Mouse (Mus musculus) splenic B cell, adult 2 months (primary cell): ENCODE measurements at regions not wholly inside any gene's neighbourhood (a gene's known extent, or its start where the extent isn't known, plus 50 kb on each side); places are given as distances from the start of the nearest gene placed in this dataset.

Source experiments
- DNase-seq: peaks from one replicate; pipeline ENCODE4 v3.0.0-alpha.2; 2011; ENCODE audit warnings: low read depth, low spot score
- H3K27me3 ChIP-seq: 2 replicates; pipeline ENCODE4 v1.6.1; 2012; ENCODE audit warnings: mild to moderate bottlenecking, low read length, moderate library complexity, mixed read lengths; ENCODE audit not compliant: control insufficient read depth, poor library complexity, insufficient read depth, severe bottlenecking
- H3K36me3 ChIP-seq: 2 replicates; pipeline ENCODE4 v1.6.1; 2012; ENCODE audit warnings: mild to moderate bottlenecking, low read length, moderate library complexity, mixed read lengths; ENCODE audit not compliant: control insufficient read depth, poor library complexity, insufficient read depth, severe bottlenecking

DNA sequence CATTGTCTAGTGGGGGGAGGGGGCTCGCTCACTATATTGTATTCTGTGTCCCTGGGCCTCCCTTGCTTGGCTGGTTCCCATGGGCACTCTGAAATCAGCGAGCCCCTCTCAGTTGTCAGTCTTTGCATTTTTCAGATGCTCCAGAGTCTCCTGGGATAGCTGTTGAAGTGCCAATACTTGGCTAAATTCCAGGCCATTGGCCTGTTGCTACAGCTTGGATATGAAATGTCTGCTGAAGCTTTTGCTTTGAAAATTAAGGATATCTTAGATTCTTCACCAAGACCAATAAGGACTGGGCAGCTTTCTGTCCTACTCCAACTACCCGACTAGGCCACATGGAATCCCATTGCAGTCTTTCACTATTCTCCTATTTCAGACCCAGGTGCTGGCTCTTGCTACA is 290.2 kb upstream of the Ubash3b start:
- Histone ChIP-seq H3K27me3 (no peaks in the 10 kb centered on the region), H3K36me3 (no peaks in the 10 kb centered on the region)
- no peak for DNase-seq

DNA sequence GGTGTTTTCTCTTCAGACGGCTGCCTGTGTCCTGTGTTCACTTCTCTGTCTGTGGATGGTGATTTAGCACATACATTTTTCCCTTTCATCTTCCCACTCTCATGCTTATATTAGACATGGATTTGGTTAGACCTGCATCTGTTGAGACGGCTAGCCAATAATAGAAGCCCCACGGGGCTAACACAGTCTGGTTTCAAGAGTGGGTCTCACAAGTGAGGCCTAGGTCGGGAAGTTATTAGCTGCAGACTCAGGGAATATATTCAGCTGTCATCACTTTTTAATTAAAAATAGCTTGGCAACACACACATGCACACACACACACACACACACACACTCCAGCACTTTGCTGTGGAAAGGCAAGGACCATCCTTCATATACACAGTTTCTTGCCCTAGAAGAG is 287.7 kb upstream of the Ubash3b start:
- Histone ChIP-seq H3K27me3 (no peaks in the 10 kb centered on the region), H3K36me3 (no peaks in the 10 kb centered on the region)
- no peak for DNase-seq

DNA sequence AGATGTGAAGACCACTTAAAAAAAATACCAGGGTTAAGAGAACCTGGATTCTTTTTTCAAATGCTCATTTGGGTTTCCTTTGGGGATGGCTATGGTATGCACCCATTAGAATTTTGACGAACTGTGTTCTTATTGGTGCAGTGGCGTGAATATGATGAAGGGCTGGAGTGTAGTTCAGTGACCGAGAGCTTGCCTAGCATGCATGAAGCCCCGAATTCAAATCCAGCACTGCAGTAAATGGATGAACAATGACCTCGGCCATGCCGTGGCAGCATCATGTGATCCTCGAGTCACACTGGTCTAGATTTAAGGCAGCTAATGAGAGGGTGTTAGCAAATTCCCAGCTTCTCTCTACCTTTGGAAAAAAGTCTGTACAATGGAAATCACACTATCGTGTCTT is 286.4 kb upstream of the Ubash3b start:
- Histone ChIP-seq H3K36me3 (no peaks in the 10 kb centered on the region), H3K27me3 (no peaks in the 10 kb centered on the region)
- DNase-seq: no peak

DNA sequence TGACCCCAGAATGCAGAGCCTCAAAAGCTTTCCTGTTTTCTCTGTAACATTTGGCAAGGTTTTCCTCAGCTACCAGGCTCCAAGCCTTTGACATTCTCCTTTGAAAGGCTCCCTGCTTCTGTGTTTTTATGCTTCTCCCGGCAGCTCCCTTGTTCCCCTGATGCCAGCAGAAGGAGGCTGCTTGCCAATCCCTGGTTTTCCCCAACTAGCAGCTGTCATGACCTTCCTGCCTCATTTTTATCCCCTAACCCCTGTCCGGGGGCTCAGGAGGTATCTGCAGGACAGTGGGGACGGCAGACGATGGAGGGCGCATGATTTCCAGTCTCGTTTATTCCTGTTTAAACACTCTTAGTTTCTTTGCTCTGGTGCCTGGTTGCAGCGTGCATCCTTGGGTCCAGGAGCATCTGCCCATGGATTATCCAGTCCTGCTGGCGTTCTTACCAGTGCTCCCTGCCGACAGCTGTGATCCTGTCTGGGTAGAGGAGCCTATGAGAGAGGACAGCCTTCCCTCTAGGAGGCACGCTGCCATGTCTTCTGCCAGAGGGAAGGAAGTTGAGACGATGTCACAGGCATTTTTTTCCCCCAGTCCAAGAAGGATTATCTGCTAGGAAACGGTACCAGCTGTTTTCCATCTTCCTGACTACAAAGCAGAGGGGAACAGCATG is 285.8 kb upstream of the Ubash3b start:
- Histone ChIP-seq H3K27me3 (no peaks in the 10 kb centered on the region), H3K36me3 (no peaks in the 10 kb centered on the region)
- no peak for DNase-seq

DNA sequence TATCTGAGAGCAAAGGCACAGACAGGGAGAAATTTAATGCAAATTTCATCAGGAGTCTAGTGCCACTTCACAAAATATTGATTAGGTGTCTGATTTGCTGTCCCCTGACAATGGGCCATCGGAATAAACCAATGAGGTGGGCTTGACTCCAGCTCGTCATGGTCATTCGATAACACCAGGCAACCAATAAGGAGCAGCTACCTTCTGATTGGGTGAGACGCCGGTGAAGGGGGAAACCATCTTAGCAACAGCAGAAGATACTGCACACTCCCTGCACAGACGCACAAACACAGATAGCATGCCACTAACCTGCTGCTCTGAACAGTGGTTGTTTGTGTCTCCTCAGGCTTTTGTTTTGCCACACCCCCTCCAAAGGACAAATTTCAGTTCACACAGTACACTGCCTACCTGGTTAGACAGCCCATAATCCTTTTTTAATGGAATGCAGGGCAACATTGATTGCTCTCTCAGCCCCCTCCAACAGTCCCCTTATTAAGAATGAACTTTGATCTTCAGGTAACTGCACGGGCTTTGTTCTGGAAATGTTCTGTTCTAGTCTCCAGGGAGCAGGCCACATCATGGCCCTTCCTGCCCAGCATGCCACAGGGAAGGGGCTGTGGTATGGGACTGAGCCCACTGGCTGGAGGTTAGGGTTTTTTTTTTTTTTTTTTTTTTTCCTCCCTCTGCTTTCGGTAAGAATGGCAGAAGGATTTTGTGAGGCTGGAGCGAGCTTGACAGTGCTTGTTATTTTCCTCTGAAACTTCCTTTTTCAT is 285.1 kb upstream of the Ubash3b start:
- no peak for DNase-seq
- H3K36me3 ChIP-seq: no peaks in the 10 kb centered on the region
- H3K27me3 ChIP-seq: no peaks in the 10 kb centered on the region

DNA sequence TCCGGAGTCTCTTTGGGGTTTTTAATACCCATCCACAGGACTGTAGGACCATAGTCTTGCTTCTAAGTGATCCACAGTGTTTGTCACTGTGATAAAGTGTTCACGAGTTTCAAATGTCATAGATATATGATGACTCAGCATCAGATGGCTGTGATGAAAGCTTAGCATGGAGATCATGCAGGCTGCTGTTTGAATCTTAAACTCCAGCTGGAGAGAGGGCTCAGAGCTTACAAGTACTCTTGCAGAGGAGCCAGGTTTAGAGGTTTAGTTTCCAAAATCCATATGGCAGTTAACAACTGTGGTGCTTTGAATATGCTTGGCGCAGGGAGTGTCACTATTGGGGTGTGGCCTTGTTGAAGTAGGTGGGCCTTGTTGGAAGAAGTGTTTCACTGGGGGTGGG is 280.9 kb upstream of the Ubash3b start:
- no peak for DNase-seq
- H3K27me3 ChIP-seq: no peaks in the 10 kb centered on the region

DNA sequence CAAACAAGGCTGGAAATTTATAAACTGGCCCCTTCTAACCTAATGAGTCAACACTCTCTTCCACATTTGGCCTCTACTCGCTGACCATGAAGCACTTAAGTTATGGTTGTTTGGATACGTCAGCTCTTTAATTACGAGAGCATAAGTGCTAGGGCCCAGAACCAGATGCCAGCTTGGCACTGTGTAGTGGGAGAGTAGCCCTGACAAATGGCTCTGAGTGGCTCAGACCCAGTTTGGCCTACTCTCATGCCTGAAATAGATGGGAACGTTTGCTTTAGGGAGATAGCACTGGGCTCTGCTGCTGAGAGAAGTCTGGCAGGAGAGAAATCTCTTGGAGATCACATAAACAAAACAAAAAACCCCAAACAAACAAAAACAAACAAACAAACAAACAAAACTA is 278.5 kb upstream of the Ubash3b start:
- no peak for DNase-seq
- Histone ChIP-seq H3K36me3 (no peaks in the 10 kb centered on the region), H3K27me3 (no peaks in the 10 kb centered on the region)

More for the DNA sequence above, 280.9 kb upstream of the Ubash3b start:
- no peaks in the 10 kb centered on the region for H3K36me3 ChIP-seq

DNA sequence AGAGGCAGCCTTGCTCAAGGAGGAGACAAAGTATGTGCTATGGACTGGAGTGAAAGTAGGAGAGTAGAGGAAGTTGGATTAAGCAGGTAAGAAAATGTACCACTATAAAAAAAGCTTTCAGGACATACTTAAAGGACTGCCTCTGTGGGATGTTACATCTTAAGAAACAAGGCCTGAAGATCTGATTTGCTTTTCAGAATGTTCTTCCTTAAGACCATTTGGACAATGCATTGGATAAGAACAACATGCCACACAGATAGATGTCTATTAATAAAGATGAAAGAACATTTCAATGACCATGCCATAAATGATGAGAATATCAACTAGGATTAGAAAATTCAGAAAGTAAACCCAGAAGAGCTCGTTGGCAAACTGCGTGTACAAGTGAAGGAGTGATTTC is 276.6 kb upstream of the Ubash3b start:
- DNase-seq: no peak
- Histone ChIP-seq H3K36me3 (no peaks in the 10 kb centered on the region), H3K27me3 (no peaks in the 10 kb centered on the region)

DNA sequence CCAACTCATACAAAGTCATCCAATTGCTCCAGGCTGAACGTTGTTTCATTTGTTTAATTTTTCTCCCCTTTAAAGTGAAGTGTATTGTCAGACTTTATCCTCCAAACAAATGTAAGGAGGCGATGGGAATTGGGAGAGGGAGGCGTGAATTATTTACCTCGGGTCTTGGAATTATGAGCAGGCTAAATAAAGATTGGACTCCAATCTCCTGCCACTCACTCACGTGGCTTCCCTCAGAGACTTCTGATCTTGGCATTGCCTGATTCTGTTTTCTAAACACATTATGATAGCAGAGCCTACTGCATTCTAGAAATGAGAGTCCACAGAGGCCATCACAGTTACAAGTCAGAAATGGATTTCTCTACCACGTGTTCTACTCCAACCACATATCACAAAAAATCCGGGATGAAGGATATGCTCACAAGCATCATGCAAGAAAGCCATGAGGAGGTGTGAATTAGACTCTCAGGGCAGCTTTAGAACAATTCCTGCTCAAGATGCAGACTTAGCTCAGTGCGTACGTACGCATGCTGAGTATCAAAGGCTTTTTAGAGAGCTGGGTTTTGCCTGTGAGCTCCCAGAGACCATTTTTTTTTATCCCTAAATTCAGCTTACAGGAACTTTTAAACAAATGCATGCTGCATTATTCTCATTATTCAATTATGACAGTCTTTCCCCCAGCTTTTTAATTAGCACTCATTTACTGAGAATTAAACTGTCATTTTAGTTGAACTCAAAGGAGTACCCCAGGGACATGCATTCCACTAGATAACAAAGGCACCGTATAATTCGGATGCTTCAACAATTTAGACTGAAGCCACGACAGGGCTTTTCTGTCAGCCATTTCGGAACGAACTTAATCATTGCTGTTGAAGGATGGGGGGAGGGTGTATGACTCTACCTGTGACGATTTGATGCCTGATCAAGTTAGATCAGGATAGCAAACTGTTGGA is 269.2 kb upstream of the Ubash3b start:
- no peaks in the 10 kb centered on the region for H3K27me3 ChIP-seq
- no peaks in the 10 kb centered on the region for H3K36me3 ChIP-seq
- DNase-seq: no peak

DNA sequence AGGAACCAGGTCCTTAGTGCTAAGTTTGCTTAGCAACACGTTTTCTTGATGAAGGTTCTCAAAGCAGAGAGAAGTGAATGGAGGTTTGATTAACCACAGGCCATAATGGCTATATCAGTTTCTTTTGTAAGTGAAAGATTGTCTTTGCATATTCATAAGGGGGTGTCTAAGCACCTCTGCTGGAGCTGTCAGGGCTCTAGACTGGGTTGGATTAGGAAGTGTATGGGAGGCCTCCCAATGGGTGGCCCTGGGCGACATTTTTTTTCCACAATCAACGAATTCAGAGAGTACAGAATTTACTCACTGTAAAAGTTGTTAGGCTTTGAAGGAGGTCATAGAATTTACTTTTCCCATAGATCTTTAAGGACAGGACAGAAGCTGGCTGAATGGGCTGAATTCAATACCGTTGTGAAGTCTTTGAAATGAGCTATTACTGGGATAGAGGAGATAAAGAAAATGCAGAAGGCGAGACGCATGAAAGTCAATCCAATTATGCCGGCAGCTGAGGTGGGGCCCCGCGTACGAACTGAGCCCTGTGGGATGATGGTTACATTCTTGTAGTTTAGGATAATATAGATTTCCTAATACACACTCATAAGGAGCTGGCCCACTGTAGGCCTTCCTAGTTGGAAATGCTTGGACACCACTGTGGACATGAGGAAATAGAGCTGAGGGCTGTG is 268.4 kb upstream of the Ubash3b start:
- Histone ChIP-seq H3K36me3 (no peaks in the 10 kb centered on the region), H3K27me3 (no peaks in the 10 kb centered on the region)
- DNase-seq: no peak

DNA sequence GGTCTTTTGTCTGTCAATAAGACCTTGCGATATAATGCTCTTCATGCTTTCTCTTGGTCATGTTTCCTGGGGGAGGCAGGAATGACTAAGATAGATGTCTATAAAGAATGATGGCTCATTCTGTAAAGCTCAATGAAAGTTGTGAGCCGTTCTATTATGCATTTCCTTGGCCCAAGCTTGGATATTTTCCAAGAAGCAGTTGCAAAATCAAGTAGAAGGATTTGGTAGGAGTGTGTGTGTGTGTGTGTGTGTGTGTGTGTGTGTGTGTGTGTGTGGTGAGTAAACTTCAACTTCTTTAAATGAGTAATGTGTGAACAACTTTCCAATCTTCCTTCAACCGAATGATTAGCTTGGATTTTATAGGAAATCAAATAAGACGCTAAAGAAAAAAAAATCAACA is 267.7 kb upstream of the Ubash3b start:
- DNase-seq: no peak
- Histone ChIP-seq H3K36me3 (no peaks in the 10 kb centered on the region), H3K27me3 (no peaks in the 10 kb centered on the region)

DNA sequence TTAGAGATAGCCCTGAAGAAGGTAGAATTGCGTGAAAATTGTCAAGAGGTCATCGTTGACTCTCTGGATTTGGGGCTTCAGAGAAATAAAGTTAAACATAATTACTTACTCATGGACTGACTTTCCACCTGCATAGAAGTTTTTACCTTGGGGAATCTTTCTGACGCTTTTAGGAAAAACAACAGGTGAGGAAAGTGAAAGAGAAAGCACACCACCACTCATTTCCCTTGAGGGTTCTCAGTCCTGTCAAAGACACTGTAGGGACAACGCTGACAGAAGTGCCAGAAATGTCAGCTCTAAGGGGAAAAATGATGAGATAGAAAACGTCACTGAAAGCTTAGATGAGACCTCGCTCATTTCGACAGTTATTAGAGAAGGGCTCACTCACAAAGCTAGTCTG is 265.2 kb upstream of the Ubash3b start:
- DNase-seq: peak; percentile 35

DNA sequence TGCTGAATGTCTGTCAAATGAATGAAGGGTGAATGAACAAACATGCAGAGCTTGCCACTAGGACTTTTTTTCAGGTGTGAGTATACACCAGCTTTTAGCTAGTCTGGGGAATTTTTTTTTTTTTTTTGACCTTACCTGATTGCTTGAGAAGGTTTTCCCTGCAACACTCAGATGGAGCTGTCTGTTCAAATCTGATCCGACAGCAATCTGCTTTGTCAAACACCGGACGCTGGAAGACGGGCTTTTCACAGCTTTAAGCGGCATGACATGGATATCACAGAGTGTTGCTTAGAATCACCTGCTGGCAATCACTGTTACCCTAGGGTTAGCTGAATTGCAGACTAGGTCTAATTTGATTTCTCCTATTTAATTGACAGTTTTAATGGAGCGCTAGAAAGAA is 263.7 kb upstream of the Ubash3b start:
- no peaks in the 10 kb centered on the region for H3K27me3 ChIP-seq

More for the DNA sequence above, 265.2 kb upstream of the Ubash3b start:
- Histone ChIP-seq H3K36me3 (no peaks in the 10 kb centered on the region), H3K27me3 (no peaks in the 10 kb centered on the region)

DNA sequence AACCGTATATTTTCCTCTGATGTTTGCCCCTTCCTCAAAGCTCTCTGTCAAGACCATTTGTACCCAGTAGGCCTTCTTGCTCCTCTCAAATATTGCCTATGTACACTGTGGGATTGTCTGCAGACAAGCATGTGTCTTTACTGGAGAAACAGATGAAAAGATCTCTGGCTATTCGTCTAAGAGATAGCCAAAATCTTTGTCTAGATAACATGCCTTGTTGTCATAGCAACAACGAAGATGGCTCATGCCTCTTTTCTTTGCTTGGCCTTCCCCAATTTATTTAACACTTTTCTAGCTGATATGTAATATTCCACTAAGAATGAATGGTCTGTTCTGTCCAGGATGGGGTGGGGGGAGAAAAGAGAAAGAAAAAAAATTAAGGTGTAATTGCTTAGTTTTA is 252.3 kb upstream of the Ubash3b start:
- DNase-seq: no peak
- no peaks in the 10 kb centered on the region for H3K27me3 ChIP-seq
- no peaks in the 10 kb centered on the region for H3K36me3 ChIP-seq

More for the DNA sequence above, 263.7 kb upstream of the Ubash3b start:
- H3K36me3 ChIP-seq: no peaks in the 10 kb centered on the region
- DNase-seq: no peak
